Mouse (Mus musculus): ENCODE data around the gene Flrt1. TPM values are rescaled to one million over a fixed set of nuclear protein-coding genes. Genes with fewer than 3 reads are reported as not detected.
A peak's percentile ranks its signal among the peaks of the same experiment; 100 is the strongest.
"Not testable (repeated sequence)": the region's sequence is repeated elsewhere in the genome, so short reads cannot be mapped to it uniquely, and the experiment has no call there.

The Flrt1 gene
- polyA plus RNA-seq, 1 experiment from 2014 or later, result 7.7 TPM

DNA sequence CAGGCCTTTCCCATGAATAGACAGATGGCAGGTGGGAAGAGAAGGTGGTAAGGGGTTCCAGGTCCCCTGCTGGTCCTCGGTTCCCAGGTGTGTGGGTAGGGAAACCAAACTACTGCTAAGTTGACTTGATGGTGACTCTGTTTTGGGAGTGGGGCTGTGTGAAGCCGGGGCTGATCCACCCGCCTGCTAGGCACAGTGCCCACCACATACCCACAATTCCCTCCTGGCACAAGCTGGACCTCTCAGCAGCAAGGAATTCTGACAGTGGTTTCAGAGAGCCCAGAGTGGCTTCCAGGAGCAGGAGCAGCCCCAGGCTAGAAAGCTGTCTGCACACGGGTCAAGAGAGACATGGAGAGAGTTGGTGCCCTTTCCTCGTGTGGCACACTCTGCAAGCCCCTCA, 16.5 kb downstream of the Flrt1 start:
- Histone ChIP-seq H3K9ac (ENCODE audit: low read length) (no peak overlapping the region), H3K27me3 (ENCODE audit: control insufficient read depth, insufficient read depth, low read length) (no peaks in the 10 kb centered on the region), H3K27ac (ENCODE audit: low read depth, low read length) (no peak overlapping the region), H3K4me2 (ENCODE audit: low read depth, low read length, severe bottlenecking) (no peak overlapping the region), H3K4me1 (replicated peaks; ENCODE audit: control insufficient read depth, insufficient read depth, low read length) (peaks cover 30% of the 10 kb centered on the region), H3K4me3 (ENCODE audit: low read depth, low read length) (no peak overlapping the region), H3K36me3 (ENCODE audit: control insufficient read depth, insufficient read depth, low read length) (no peaks in the 10 kb centered on the region), H3K9me3 (ENCODE audit: control insufficient read depth, low read length) (no peaks in the 10 kb centered on the region)
- ATAC-seq (replicated peaks; ENCODE audit: low FRiP score) (no peak), DNase-seq (ENCODE audit: low spot score) (no peak)
- 71% methylated on average over 5 of the region's 5 CpGs for WGBS

DNA sequence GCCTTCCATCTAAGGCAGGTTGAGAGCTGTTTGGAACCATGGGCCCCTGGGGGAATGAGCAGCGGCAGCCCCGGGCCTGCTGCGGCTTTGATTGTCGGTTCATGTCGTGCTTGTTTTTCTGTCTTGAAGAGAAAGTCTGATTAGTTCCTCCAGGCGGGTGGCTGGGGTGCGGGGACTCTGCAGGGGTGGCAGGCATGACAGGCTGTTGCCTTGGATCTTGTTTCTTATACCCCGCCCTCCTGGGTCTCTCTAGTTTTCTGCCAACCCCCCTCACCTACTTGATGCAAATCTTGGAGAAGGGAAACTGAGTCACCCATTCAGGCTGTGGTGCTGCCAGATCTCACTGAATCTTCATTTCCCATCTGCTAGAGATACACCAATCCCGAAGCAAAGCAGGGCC, 17.0 kb downstream of the Flrt1 start:
- Histone ChIP-seq H3K4me1 (replicated peaks; ENCODE audit: control insufficient read depth, insufficient read depth, low read length) (peaks cover 32% of the 10 kb centered on the region), H3K4me3 (ENCODE audit: low read depth, low read length) (no peak overlapping the region), H3K9me3 (ENCODE audit: control insufficient read depth, low read length) (no peaks in the 10 kb centered on the region), H3K36me3 (ENCODE audit: control insufficient read depth, insufficient read depth, low read length) (no peaks in the 10 kb centered on the region), H3K27ac (ENCODE audit: low read depth, low read length) (no peak overlapping the region), H3K4me2 (ENCODE audit: low read depth, low read length, severe bottlenecking) (no peak overlapping the region), H3K9ac (ENCODE audit: low read length) (no peak overlapping the region), H3K27me3 (ENCODE audit: control insufficient read depth, insufficient read depth, low read length) (no peaks in the 10 kb centered on the region)
- 17% methylated on average over 9 of the region's 9 CpGs for WGBS
- ATAC-seq (replicated peaks; ENCODE audit: low FRiP score), result no peak
- DNase-seq (ENCODE audit: low spot score), result no peak

DNA sequence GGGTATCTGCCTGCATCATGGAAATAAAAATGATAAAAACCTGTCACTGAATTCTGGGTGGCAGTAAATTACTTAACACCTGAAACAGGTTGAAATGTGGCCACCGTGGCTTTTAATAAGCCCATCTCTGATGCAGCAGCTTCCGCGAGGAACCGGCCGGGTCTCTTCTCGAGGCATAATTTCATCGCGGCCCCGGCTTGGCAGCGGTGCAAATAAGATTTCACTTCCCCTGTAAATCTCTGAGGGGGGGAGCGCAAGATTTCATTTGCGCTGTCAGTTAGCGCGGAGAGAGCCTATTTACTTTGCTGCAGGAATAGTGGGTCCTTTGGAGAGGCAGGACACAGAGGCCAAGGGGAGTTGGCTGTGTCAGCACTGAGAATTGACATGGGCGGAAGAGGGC, 20.8 kb downstream of the Flrt1 start:
- Histone ChIP-seq H3K36me3 (ENCODE audit: control insufficient read depth, insufficient read depth, low read length) (no peaks in the 10 kb centered on the region), H3K4me3 (ENCODE audit: low read depth, low read length) (no peak overlapping the region), H3K9me3 (ENCODE audit: control insufficient read depth, low read length) (no peaks in the 10 kb centered on the region), H3K4me2 (ENCODE audit: low read depth, low read length, severe bottlenecking) (no peak overlapping the region), H3K9ac (ENCODE audit: low read length) (no peak overlapping the region), H3K4me1 (replicated peaks; ENCODE audit: control insufficient read depth, insufficient read depth, low read length) (peaks cover 14% of the 10 kb centered on the region; the same call in 1 of the 2 replicates), H3K27ac (ENCODE audit: low read depth, low read length) (no peak overlapping the region), H3K27me3 (ENCODE audit: control insufficient read depth, insufficient read depth, low read length) (no peaks in the 10 kb centered on the region)
- ATAC-seq (replicated peaks; ENCODE audit: low FRiP score) (no peak), DNase-seq (ENCODE audit: low spot score) (no peak)
- 79% methylated on average over 15 of the region's 15 CpGs for WGBS

DNA sequence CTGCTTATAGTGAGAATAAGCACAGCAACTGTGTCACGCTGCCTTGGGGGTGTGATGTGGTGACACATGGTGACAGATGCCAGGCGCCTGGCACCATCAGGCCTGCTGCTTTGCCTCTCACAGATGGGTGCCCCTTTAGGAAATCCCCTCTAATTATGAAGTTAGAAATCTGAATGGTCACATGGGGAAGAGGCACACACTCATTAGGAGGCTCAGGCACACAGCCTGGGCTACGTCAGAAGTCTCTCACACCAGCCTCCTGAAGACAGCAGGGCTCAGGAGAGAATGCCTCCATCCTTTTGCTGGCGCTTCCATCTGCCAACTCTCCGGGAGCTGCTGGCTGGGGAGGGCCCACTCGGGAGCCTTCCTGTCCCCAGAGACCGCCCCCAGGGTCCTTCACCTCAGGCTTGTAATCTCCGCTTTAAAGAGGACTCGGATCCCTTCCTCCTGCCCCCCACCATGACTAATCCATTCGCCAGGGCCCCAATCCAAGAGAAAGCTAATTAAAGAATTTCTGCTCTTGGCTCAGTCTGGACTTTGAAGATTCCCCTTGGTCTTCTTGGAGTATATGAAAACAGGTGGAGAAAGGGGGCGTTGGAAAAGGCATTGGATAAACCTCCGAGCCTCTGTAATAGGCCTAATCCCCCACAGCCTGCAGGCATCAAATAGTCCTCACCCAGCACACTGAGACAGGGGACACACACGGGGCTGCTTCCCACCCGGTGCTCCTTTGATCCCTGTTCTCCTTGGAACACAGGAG, 22.3 kb downstream of the Flrt1 start:
- Histone ChIP-seq H3K4me3 (ENCODE audit: low read depth, low read length) (no peak overlapping the region), H3K27ac (ENCODE audit: low read depth, low read length) (peak overlapping the region; percentile 25; the same call in 1 of the 2 replicates), H3K36me3 (ENCODE audit: control insufficient read depth, insufficient read depth, low read length) (no peaks in the 10 kb centered on the region), H3K4me2 (ENCODE audit: low read depth, low read length, severe bottlenecking) (no peak overlapping the region), H3K4me1 (replicated peaks; ENCODE audit: control insufficient read depth, insufficient read depth, low read length) (peaks cover 12% of the 10 kb centered on the region; the same call in 1 of the 2 replicates), H3K9ac (ENCODE audit: low read length) (no peak overlapping the region), H3K9me3 (ENCODE audit: control insufficient read depth, low read length) (no peaks in the 10 kb centered on the region), H3K27me3 (ENCODE audit: control insufficient read depth, insufficient read depth, low read length) (no peaks in the 10 kb centered on the region)
- DNase-seq (ENCODE audit: low spot score) (no peak), ATAC-seq (replicated peaks; ENCODE audit: low FRiP score) (peak; percentile 71)
- WGBS, result 15% methylated on average over 14 of the region's 14 CpGs

DNA sequence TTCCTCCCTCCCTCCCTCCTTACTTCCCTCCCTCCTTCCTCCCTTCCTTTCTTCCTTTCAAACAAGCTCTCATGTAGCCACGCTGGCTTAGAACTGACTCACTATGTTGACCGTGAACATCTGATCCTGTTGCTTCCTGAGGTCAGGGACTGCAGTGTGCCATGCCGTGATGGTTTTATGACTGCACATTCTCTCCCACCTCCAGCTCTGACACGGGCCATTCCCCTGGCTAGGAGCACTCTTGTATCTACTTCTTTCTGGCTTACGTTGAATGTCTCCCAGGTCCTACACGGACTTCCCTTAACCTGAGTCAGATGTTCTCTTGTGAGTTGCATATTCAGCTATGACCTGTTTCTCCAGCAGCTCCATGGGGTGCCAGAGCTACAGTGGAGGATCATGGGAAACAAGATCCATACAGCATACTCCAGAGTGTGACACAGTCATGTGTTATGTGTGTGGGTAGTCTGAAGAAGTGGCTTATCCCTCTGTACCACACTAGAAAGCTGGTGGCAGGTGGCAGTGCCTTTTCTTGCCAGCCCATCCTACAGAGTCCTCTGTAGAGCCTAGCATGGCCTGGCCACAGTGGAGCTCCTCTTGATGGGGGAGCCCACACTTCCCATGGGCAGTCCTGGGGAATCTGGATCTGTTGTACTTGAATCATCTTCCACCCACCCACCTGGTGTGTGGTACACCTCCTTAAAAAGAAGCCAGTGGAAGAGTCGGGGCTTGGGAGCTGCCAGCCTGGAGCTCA, 23.8 kb downstream of the Flrt1 start:
- ATAC-seq (replicated peaks; ENCODE audit: low FRiP score) (no peak), DNase-seq (ENCODE audit: low spot score) (no peak)
- no peak overlapping the region for H3K4me3 ChIP-seq (ENCODE audit: low read depth, low read length)
- H3K4me2 ChIP-seq (ENCODE audit: low read depth, low read length, severe bottlenecking), result no peak overlapping the region
- H3K9me3 ChIP-seq (ENCODE audit: control insufficient read depth, low read length), result no peaks in the 10 kb centered on the region
- H3K4me1 ChIP-seq (replicated peaks; ENCODE audit: control insufficient read depth, insufficient read depth, low read length), result peaks cover 12% of the 10 kb centered on the region; the same call in 1 of the 2 replicates
- no peak overlapping the region for H3K9ac ChIP-seq (ENCODE audit: low read length)
- WGBS, result 79% methylated on average over 7 of the region's 7 CpGs
- no peak overlapping the region for H3K27ac ChIP-seq (ENCODE audit: low read depth, low read length)
- H3K27me3 ChIP-seq (ENCODE audit: control insufficient read depth, insufficient read depth, low read length), result no peaks in the 10 kb centered on the region
- no peaks in the 10 kb centered on the region for H3K36me3 ChIP-seq (ENCODE audit: control insufficient read depth, insufficient read depth, low read length)

DNA sequence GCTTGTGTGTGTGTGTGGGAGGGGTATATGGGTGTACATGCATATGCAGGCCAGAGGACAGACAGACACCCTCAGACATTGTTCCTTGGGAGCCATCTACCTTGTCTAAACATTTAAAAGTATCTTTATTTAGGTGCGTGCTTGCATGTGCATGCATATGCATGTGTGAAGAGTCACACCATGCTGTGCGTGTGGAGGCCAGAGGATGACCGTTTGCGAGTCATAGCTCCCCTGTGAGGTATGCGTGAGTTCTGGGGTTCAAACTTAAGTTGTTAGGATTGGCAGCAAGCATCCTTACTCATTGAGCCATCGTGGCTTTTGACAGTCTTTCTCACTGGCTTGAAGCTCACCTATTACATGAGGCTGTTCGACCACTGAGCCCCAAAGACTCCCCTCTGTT, 27.3 kb downstream of the Flrt1 start:
- Histone ChIP-seq H3K4me1 (replicated peaks; ENCODE audit: control insufficient read depth, insufficient read depth, low read length) (peaks cover 7% of the 10 kb centered on the region; the same call in 1 of the 2 replicates), H3K9ac (ENCODE audit: low read length) (no peak overlapping the region), H3K36me3 (ENCODE audit: control insufficient read depth, insufficient read depth, low read length) (no peaks in the 10 kb centered on the region), H3K4me3 (ENCODE audit: low read depth, low read length) (no peak overlapping the region), H3K4me2 (ENCODE audit: low read depth, low read length, severe bottlenecking) (no peak overlapping the region), H3K9me3 (ENCODE audit: control insufficient read depth, low read length) (no peaks in the 10 kb centered on the region), H3K27me3 (ENCODE audit: control insufficient read depth, insufficient read depth, low read length) (no peaks in the 10 kb centered on the region; the same call in 1 of the 2 replicates), H3K27ac (ENCODE audit: low read depth, low read length) (no peak overlapping the region)
- DNase-seq (ENCODE audit: low spot score) (no peak), ATAC-seq (replicated peaks; ENCODE audit: low FRiP score) (no peak)
- 90% methylated on average over 7 of the region's 7 CpGs for WGBS

DNA sequence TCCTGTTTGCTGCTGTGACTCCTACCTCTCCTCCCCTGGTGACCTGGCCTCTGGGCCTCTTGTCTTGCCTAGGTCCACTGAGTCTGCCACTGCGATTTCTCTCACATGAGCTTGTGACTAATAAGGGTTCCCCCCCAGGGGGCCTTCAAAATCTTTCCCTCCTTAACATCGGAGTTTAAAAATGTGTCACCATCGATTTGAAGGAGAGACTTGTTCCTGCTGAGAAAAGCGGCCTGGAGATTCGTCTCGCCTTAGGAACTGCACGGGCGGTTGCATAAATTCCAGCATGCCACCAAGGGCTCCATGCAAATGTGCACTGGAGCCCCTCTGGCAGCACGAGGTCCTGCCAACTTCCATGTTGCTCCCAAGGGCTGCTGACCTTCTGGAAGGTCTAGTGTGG, 27.9 kb downstream of the Flrt1 start:
- no peak overlapping the region for H3K4me2 ChIP-seq (ENCODE audit: low read depth, low read length, severe bottlenecking)
- no peaks in the 10 kb centered on the region for H3K9me3 ChIP-seq (ENCODE audit: control insufficient read depth, low read length)
- 69% methylated on average over 9 of the region's 9 CpGs for WGBS
- H3K36me3 ChIP-seq (ENCODE audit: control insufficient read depth, insufficient read depth, low read length), result no peaks in the 10 kb centered on the region
- H3K4me3 ChIP-seq (ENCODE audit: low read depth, low read length), result no peak overlapping the region
- peaks cover 4% of the 10 kb centered on the region; the same call in 1 of the 2 replicates for H3K4me1 ChIP-seq (replicated peaks; ENCODE audit: control insufficient read depth, insufficient read depth, low read length)
- no peak overlapping the region for H3K9ac ChIP-seq (ENCODE audit: low read length)
- no peak overlapping the region for H3K27ac ChIP-seq (ENCODE audit: low read depth, low read length)
- ATAC-seq (replicated peaks; ENCODE audit: low FRiP score) (no peak), DNase-seq (ENCODE audit: low spot score) (no peak)
- no peaks in the 10 kb centered on the region; the same call in 1 of the 2 replicates for H3K27me3 ChIP-seq (ENCODE audit: control insufficient read depth, insufficient read depth, low read length)

DNA sequence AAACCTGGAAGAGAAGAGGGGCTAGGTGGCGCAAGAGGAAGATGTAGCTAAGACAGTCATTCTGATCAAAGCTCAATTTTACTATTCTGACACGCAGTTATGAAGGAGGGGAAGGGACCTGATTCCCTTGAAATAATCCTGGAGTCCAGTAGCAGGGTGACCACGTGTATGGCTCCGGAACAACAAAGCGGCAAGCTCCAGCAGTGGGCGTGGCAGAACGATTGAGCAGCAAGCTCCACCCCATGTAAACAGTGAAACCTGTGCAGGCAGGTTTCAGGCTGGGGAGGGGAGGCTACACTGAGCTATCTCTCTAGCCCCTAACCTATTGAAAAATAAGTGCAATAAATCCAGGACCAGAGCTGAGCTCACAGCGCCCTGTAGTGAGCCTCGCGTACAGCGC, 30.2 kb downstream of the Flrt1 start:
- not testable (repeated sequence) for ATAC-seq (replicated peaks; ENCODE audit: low FRiP score); DNase-seq (ENCODE audit: low spot score); H3K4me1 ChIP-seq (replicated peaks; ENCODE audit: control insufficient read depth, insufficient read depth, low read length); H3K36me3 ChIP-seq (ENCODE audit: control insufficient read depth, insufficient read depth, low read length); H3K9ac ChIP-seq (ENCODE audit: low read length); H3K27ac ChIP-seq (ENCODE audit: low read depth, low read length); H3K4me2 ChIP-seq (ENCODE audit: low read depth, low read length, severe bottlenecking); H3K27me3 ChIP-seq (ENCODE audit: control insufficient read depth, insufficient read depth, low read length); H3K4me3 ChIP-seq (ENCODE audit: low read depth, low read length); H3K9me3 ChIP-seq (ENCODE audit: control insufficient read depth, low read length)
- 80% methylated on average over 11 of the region's 11 CpGs for WGBS

Data from forebrain, embryonic 11.5 days (tissue).